Mouse (Mus musculus): ENCODE results near the gene 2010111I01Rik. TPM values are rescaled to one million over a fixed set of nuclear protein-coding genes. Genes with fewer than 3 reads are reported as not detected.
"Not testable (repeated sequence)": the region's sequence is repeated elsewhere in the genome, so short reads cannot be mapped to it uniquely, and the experiment has no call there.

2010111I01Rik gene
- polyA plus RNA-seq, 1 experiment from 2014 or later, result 93.5 TPM

GRCm38 (mm10) chr13:63336335-63336734, 371.6 kb downstream of the 2010111I01Rik start:
- ATAC-seq, result no peak; the same call in 1 of the 2 replicates
- Histone ChIP-seq H3K4me3 (replicated peaks) (no peak overlapping the region), H3K9ac (no peak overlapping the region), H3K27ac (no peak overlapping the region), H3K27me3 (replicated peaks) (no peaks in the 10 kb centered on the region), H3K36me3 (no peaks in the 10 kb centered on the region), H3K4me2 (replicated peaks) (no peak overlapping the region), H3K9me3 (no peaks in the 10 kb centered on the region), H3K4me1 (replicated peaks) (0 out of 2 replicates have a peak, but pooled peaks cover 7% of the 10 kb centered on the region)
- WGBS, result 68% methylated on average over 7 of the region's 7 CpGs

GRCm38 (mm10) chr13:63337239-63337960, 372.7 kb downstream of the 2010111I01Rik start:
- H3K4me1 ChIP-seq (replicated peaks), result 0 out of 2 replicates have a peak, but pooled peaks cover 7% of the 10 kb centered on the region
- 65% methylated on average over 8 of the region's 8 CpGs for WGBS
- no peak overlapping the region for H3K4me3 ChIP-seq (replicated peaks)
- no peaks in the 10 kb centered on the region for H3K9me3 ChIP-seq
- no peak overlapping the region for H3K9ac ChIP-seq
- H3K27ac ChIP-seq, result no peak overlapping the region
- peak; percentile 43 for ATAC-seq
- no peak overlapping the region for H3K4me2 ChIP-seq (replicated peaks)
- no peaks in the 10 kb centered on the region for H3K36me3 ChIP-seq
- no peaks in the 10 kb centered on the region for H3K27me3 ChIP-seq (replicated peaks)

GRCm38 (mm10) chr13:63339946-63340345, 375.3 kb downstream of the 2010111I01Rik start:
- H3K4me3 ChIP-seq (replicated peaks), result no peak overlapping the region
- no peak for ATAC-seq
- no peak overlapping the region for H3K27ac ChIP-seq
- H3K27me3 ChIP-seq (replicated peaks), result no peaks in the 10 kb centered on the region
- 0 out of 2 replicates have a peak, but pooled peaks cover 7% of the 10 kb centered on the region for H3K4me1 ChIP-seq (replicated peaks)
- H3K4me2 ChIP-seq (replicated peaks), result no peak overlapping the region
- H3K9me3 ChIP-seq, result no peaks in the 10 kb centered on the region
- 87% methylated on average over 4 of the region's 4 CpGs for WGBS
- H3K9ac ChIP-seq, result no peak overlapping the region
- no peaks in the 10 kb centered on the region for H3K36me3 ChIP-seq

GRCm38 (mm10) chr13:63342781-63343180, 378.1 kb downstream of the 2010111I01Rik start:
- ATAC-seq, result no peak
- Histone ChIP-seq H3K27me3 (replicated peaks) (no peaks in the 10 kb centered on the region), H3K4me1 (replicated peaks) (no peaks in the 10 kb centered on the region), H3K4me2 (replicated peaks) (no peak overlapping the region), H3K27ac (no peak overlapping the region), H3K4me3 (replicated peaks) (no peak overlapping the region), H3K9ac (no peak overlapping the region), H3K36me3 (no peaks in the 10 kb centered on the region), H3K9me3 (no peaks in the 10 kb centered on the region)
- 86% methylated on average over 2 of the region's 2 CpGs for WGBS

- Histone ChIP-seq H3K4me1 (replicated peaks) (no peaks in the 10 kb centered on the region), H3K27me3 (replicated peaks) (no peaks in the 10 kb centered on the region), H3K4me2 (replicated peaks) (no peak overlapping the region), H3K36me3 (no peaks in the 10 kb centered on the region), H3K9ac (no peak overlapping the region), H3K27ac (no peak overlapping the region), H3K9me3 (no peaks in the 10 kb centered on the region), H3K4me3 (replicated peaks) (no peak overlapping the region)
- WGBS, result 94% methylated on average over 3 of the region's 3 CpGs
- ATAC-seq, result no peak
Measured at GRCm38 (mm10) chr13:63344481-63344880, 379.8 kb downstream of the 2010111I01Rik start.

GRCm38 (mm10) chr13:63345476-63346225, 381.0 kb downstream of the 2010111I01Rik start:
- WGBS, result 83% methylated on average over 5 of the region's 5 CpGs
- H3K4me2 ChIP-seq (replicated peaks), result no peak overlapping the region
- no peak overlapping the region for H3K9ac ChIP-seq
- no peaks in the 10 kb centered on the region for H3K4me1 ChIP-seq (replicated peaks)
- no peaks in the 10 kb centered on the region for H3K36me3 ChIP-seq
- H3K4me3 ChIP-seq (replicated peaks), result no peak overlapping the region
- H3K27ac ChIP-seq, result no peak overlapping the region
- ATAC-seq, result no peak
- no peaks in the 10 kb centered on the region for H3K9me3 ChIP-seq
- H3K27me3 ChIP-seq (replicated peaks), result no peaks in the 10 kb centered on the region

GRCm38 (mm10) chr13:63347639-63348038, 382.9 kb downstream of the 2010111I01Rik start:
- Histone ChIP-seq H3K4me2 (replicated peaks) (no peak overlapping the region), H3K9me3 (no peaks in the 10 kb centered on the region), H3K4me1 (replicated peaks) (no peaks in the 10 kb centered on the region), H3K27me3 (replicated peaks) (no peaks in the 10 kb centered on the region), H3K27ac (no peak overlapping the region), H3K9ac (no peak overlapping the region), H3K4me3 (replicated peaks) (no peak overlapping the region), H3K36me3 (no peaks in the 10 kb centered on the region)
- ATAC-seq, result no peak
- WGBS, result 66% methylated on average over 2 of the region's 2 CpGs

- 85% methylated on average over 4 of the region's 4 CpGs for WGBS
- H3K27me3 ChIP-seq (replicated peaks), result no peaks in the 10 kb centered on the region
- H3K9ac ChIP-seq, result no peak overlapping the region
- H3K36me3 ChIP-seq, result no peaks in the 10 kb centered on the region
- no peak for ATAC-seq
- H3K9me3 ChIP-seq, result no peaks in the 10 kb centered on the region
- no peak overlapping the region for H3K27ac ChIP-seq
- no peaks in the 10 kb centered on the region for H3K4me1 ChIP-seq (replicated peaks)
- H3K4me3 ChIP-seq (replicated peaks), result no peak overlapping the region
- H3K4me2 ChIP-seq (replicated peaks), result no peak overlapping the region
Measured at GRCm38 (mm10) chr13:63350076-63350475, 385.4 kb downstream of the 2010111I01Rik start.

GRCm38 (mm10) chr13:63353312-63353711, 388.6 kb downstream of the 2010111I01Rik start:
- 90% methylated on average over 4 of the region's 4 CpGs for WGBS
- not testable (repeated sequence) for H3K4me1 ChIP-seq (replicated peaks); H3K36me3 ChIP-seq; H3K4me2 ChIP-seq (replicated peaks); H3K27ac ChIP-seq; H3K4me3 ChIP-seq (replicated peaks); H3K9me3 ChIP-seq; H3K27me3 ChIP-seq (replicated peaks); H3K9ac ChIP-seq; ATAC-seq

GRCm38 (mm10) chr13:63356101-63356500, 391.4 kb downstream of the 2010111I01Rik start:
- 95% methylated on average over 4 of the region's 4 CpGs for WGBS
- Histone ChIP-seq H3K4me3 (replicated peaks) (no peak overlapping the region), H3K27me3 (replicated peaks) (no peaks in the 10 kb centered on the region), H3K36me3 (no peaks in the 10 kb centered on the region), H3K9ac (no peak overlapping the region), H3K9me3 (no peaks in the 10 kb centered on the region), H3K4me2 (replicated peaks) (no peak overlapping the region), H3K27ac (no peak overlapping the region), H3K4me1 (replicated peaks) (no peaks in the 10 kb centered on the region)
- no peak for ATAC-seq

GRCm38 (mm10) chr13:63356558-63356957, 391.9 kb downstream of the 2010111I01Rik start:
- no peaks in the 10 kb centered on the region for H3K36me3 ChIP-seq
- no peak overlapping the region for H3K27ac ChIP-seq
- H3K4me3 ChIP-seq (replicated peaks), result no peak overlapping the region
- no peaks in the 10 kb centered on the region for H3K9me3 ChIP-seq
- WGBS, result 37% methylated on average over 3 of the region's 3 CpGs
- no peak overlapping the region for H3K4me2 ChIP-seq (replicated peaks)
- no peak; the same call in 1 of the 2 replicates for ATAC-seq
- no peak overlapping the region for H3K9ac ChIP-seq
- no peaks in the 10 kb centered on the region for H3K4me1 ChIP-seq (replicated peaks)
- no peaks in the 10 kb centered on the region for H3K27me3 ChIP-seq (replicated peaks)

- Histone ChIP-seq H3K27ac (no peak overlapping the region), H3K27me3 (replicated peaks) (no peaks in the 10 kb centered on the region), H3K9me3 (no peaks in the 10 kb centered on the region), H3K9ac (no peak overlapping the region), H3K4me1 (replicated peaks) (no peaks in the 10 kb centered on the region), H3K4me2 (replicated peaks) (no peak overlapping the region), H3K36me3 (no peaks in the 10 kb centered on the region), H3K4me3 (replicated peaks) (no peak overlapping the region)
- WGBS, result 70% methylated on average over 4 of the region's 4 CpGs
- ATAC-seq, result no peak
Measured at GRCm38 (mm10) chr13:63359393-63359792, 394.7 kb downstream of the 2010111I01Rik start.
